Mouse (Mus musculus) heart, embryonic 13.5 days (tissue): ENCODE data around the gene Omd. TPM values are rescaled to one million over a fixed set of nuclear protein-coding genes. Genes with fewer than 3 reads are reported as not detected.
A peak's percentile ranks its signal among the peaks of the same experiment; 100 is the strongest.

Source experiments
- ATAC-seq: fragments of 200-750 bp; cut with Nextera tagmentation; 2 replicates; pipeline ENCODE4 v1.8.0; 2017; ENCODE audit warnings: moderate TSS enrichment; ENCODE audit not compliant: insufficient number of reproducible peaks, low FRiP score, low TSS enrichment; ENCODE audit errors: extremely low read depth
- H3K27ac ChIP-seq: fragments of 300-500 bp; sonication (generic); replicated peaks from 2 replicates; pipeline ENCODE4 v1.5.1; 2015; ENCODE audit warnings: moderate library complexity, mild to moderate bottlenecking, inconsistent platforms
- H3K27me3 ChIP-seq: fragments of 300-500 bp; sonication (generic); replicated peaks from 2 replicates; pipeline ENCODE4 v1.6.1; 2015; ENCODE audit warnings: mild to moderate bottlenecking, inconsistent platforms
- H3K36me3 ChIP-seq: fragments of 300-500 bp; sonication (generic); 2 replicates; pipeline ENCODE4 v1.6.1; 2015; ENCODE audit warnings: mild to moderate bottlenecking, inconsistent platforms
- H3K4me1 ChIP-seq: fragments of 300-500 bp; sonication (generic); 2 replicates; pipeline ENCODE4 v1.6.1; 2015; ENCODE audit warnings: inconsistent platforms
- H3K4me2 ChIP-seq: fragments of 300-500 bp; sonication (generic); 2 replicates; pipeline ENCODE4 v1.6.1; 2015; ENCODE audit warnings: inconsistent platforms, mild to moderate bottlenecking, moderate library complexity
- H3K4me3 ChIP-seq: fragments of 300-500 bp; sonication (generic); 2 replicates; pipeline ENCODE4 v1.5.1; 2015; ENCODE audit warnings: moderate library complexity, mild to moderate bottlenecking, inconsistent platforms
- H3K9ac ChIP-seq: fragments of 300-500 bp; sonication (generic); 2 replicates; pipeline ENCODE4 v1.6.1; 2015; ENCODE audit warnings: inconsistent platforms, mild to moderate bottlenecking, moderate library complexity
- H3K9me3 ChIP-seq: fragments of 300-500 bp; sonication (generic); 2 replicates; pipeline ENCODE4 v1.6.1; 2016; ENCODE audit warnings: inconsistent platforms
- WGBS: fragments of 180-500 bp; shearing (Covaris S2); methylation state at CpG from one replicate; pipeline ENCODE4 v1.1.7; 2015; ENCODE audit warnings: mixed read lengths; 5-methylcytosine and 5-hydroxymethylcytosine counted together
- polyA plus RNA-seq: library from polyadenylated mRNA; unstranded; fragments of >200 nt; fragmentation: Nextera tagmentation; extraction: Ambion mirVana; gene quantifications from 2 replicates; pipeline ENCODE4 v1.2.1, GENCODE M21; 2015

The Omd gene
- polyA plus RNA-seq, 1 experiment from 2014 or later: 0.64 TPM

DNA sequence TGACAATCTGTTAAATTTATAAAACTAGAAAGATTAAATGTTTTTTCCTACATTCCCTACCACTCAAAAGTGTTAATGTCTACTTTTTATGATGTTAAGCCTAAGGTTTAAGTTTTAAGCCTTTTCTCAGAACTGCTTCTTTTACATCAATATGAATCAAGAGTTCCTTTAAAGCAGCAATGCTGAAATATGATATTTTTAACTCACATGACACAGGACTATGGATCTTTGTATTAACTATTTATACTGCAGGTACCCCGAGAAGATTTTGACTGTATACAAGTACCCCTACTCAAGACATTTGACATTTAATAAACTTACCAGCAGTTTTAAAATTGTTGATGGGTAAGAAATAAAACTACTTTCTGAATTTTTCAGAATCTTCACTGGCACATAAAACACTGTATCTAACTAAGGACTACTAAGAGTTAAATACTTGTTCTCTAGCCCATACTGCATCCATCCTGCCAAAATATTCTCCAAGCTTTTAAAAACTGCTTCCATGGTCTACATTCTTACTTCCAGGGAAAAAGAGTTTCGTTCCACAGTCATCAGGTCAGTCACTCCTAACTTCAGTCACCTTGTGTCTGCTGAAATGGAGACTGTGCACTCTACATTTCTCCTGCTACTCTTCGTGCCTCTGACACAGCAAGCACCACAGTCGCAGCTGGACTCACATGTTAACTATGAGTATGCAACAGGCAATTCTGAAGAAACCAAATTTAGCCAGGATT is 26.5 kb downstream of the Omd start:
- Histone ChIP-seq H3K36me3 (no peaks in the 10 kb centered on the region), H3K27ac (peak overlapping the region; percentile 61; the same call in 1 of the 2 replicates), H3K9ac (peak overlapping the region; percentile 58), H3K9me3 (no peaks in the 10 kb centered on the region), H3K27me3 (no peaks in the 10 kb centered on the region), H3K4me3 (peak overlapping the region; percentile 37), H3K4me2 (peak overlapping the region; percentile 51), H3K4me1 (peaks cover 11% of the 10 kb centered on the region)
- no peak for ATAC-seq
- 57% methylated on average over 4 of the region's 4 CpGs for WGBS

DNA sequence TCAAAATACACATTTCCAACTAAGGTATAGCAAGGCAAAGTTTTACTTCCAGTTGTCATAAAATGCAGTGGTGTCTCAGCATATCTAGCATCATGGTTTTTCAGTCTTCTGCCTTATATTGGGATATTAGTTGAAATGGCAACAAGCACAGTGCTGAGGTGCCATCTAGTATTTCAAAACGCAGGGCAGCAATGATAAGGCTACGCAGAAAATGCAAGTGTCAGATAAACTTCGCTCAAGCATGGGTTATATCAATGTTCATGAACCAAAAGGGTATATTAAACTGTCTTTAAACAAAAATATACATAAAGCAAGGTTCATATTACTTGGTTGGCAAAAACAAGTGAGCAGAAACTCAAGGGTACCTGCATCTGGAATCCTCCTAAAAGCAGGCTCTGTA is 34.8 kb downstream of the Omd start:
- 74% methylated on average over 3 of the region's 3 CpGs for WGBS
- no peaks in the 10 kb centered on the region for H3K9me3 ChIP-seq

GRCm38 (mm10) chr13:49618365-49618764 is 36.1 kb downstream of the Omd start:
- Histone ChIP-seq H3K4me3 (no peak overlapping the region), H3K4me2 (no peak overlapping the region), H3K36me3 (peaks cover 9% of the 10 kb centered on the region; the same call in 1 of the 2 replicates), H3K4me1 (peaks cover 4% of the 10 kb centered on the region; the same call in 1 of the 2 replicates), H3K27ac (no peak overlapping the region), H3K9me3 (no peaks in the 10 kb centered on the region), H3K9ac (no peak overlapping the region), H3K27me3 (no peaks in the 10 kb centered on the region)
- no peak for ATAC-seq

More for the DNA sequence above, 34.8 kb downstream of the Omd start:
- Histone ChIP-seq H3K27ac (no peak overlapping the region), H3K4me2 (no peak overlapping the region), H3K9ac (no peak overlapping the region), H3K4me1 (peaks cover 4% of the 10 kb centered on the region; the same call in 1 of the 2 replicates), H3K4me3 (no peak overlapping the region), H3K36me3 (peaks cover 9% of the 10 kb centered on the region; the same call in 1 of the 2 replicates), H3K27me3 (no peaks in the 10 kb centered on the region)
- ATAC-seq: no peak

DNA sequence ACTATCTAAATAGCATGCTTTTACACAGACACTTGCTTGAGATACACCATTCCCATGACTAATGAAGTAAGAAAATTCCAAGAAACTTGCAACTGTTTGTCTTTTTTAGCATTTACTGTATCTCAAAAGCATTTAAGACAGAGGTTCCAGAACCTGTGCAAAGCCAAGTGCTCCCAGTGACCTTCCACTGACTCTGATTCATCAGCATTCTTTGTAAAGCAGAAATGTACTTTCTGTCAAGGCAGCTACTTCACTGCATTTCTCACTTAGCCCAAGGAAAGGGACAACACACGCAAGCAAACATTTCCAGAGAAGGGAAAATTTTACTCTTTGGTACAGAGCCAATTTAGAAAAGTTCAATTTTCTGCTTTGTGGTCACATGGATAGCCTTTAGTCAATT is 41.0 kb downstream of the Omd start:
- Histone ChIP-seq H3K4me1 (peaks cover 4% of the 10 kb centered on the region; the same call in 1 of the 2 replicates), H3K9me3 (no peaks in the 10 kb centered on the region), H3K4me2 (no peak overlapping the region), H3K36me3 (peaks cover 4% of the 10 kb centered on the region; the same call in 1 of the 2 replicates), H3K27me3 (no peaks in the 10 kb centered on the region), H3K27ac (no peak overlapping the region), H3K4me3 (no peak overlapping the region), H3K9ac (no peak overlapping the region)
- WGBS: 61% methylated on average over 1 of the region's 1 CpGs
- no peak for ATAC-seq

DNA sequence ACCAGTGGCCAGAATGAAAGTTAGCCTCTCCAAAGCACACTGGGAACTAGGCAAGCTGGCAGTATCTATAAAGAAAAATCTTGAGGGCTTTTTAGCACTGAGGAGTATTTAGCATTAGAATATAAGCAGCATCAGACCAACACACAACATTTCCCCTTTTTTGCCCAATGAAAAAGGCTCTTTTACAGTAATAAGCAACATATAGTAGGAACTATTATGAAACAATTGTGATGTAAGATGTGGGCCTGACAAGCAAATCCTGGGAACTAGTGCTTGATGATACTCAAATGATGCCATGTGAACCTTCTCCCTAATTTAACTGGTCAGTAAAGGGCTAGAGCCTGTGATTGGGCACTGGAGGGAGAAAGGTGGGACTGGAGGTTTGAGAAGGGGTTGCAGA is 45.9 kb downstream of the Omd start:
- no peak overlapping the region for H3K4me2 ChIP-seq
- no peak overlapping the region for H3K27ac ChIP-seq
- no peaks in the 10 kb centered on the region for H3K4me1 ChIP-seq
- no peaks in the 10 kb centered on the region for H3K36me3 ChIP-seq
- no peak overlapping the region for H3K4me3 ChIP-seq
- no peak overlapping the region for H3K9ac ChIP-seq
- ATAC-seq: no peak
- H3K9me3 ChIP-seq: no peaks in the 10 kb centered on the region
- H3K27me3 ChIP-seq: no peaks in the 10 kb centered on the region

GRCm38 (mm10) chr13:49629076-49629475 is 46.8 kb downstream of the Omd start:
- Histone ChIP-seq H3K4me1 (no peaks in the 10 kb centered on the region), H3K27ac (no peak overlapping the region), H3K4me3 (no peak overlapping the region), H3K36me3 (no peaks in the 10 kb centered on the region), H3K9me3 (no peaks in the 10 kb centered on the region), H3K27me3 (no peaks in the 10 kb centered on the region), H3K4me2 (no peak overlapping the region), H3K9ac (no peak overlapping the region)
- 87% methylated on average over 2 of the region's 2 CpGs for WGBS
- no peak for ATAC-seq

DNA sequence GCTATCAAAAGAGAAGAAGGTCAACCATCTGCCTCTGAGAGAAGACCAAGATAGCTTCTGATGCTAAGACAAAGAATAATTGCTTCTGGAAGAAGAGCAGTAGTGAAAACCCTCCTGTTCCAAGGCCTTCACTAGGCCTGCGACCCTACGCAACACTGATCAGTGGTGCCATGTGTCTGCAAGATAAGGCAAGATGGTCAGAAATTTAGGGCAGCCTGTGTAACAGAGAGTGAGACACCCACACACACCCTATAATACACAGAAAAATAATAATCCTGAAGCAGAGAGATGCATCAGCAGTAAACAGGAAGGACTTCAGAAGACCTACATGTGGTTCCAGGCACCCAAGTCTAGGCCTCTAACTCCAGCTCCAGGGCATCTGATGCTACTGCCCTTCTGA is 57.7 kb downstream of the Omd start:
- H3K36me3 ChIP-seq: peaks cover 20% of the 10 kb centered on the region
- no peak for ATAC-seq

More for the DNA sequence above, 57.7 kb downstream of the Omd start:
- Histone ChIP-seq H3K9ac (no peak overlapping the region), H3K27ac (no peak overlapping the region), H3K9me3 (no peaks in the 10 kb centered on the region), H3K4me2 (no peak overlapping the region), H3K4me3 (no peak overlapping the region), H3K27me3 (no peaks in the 10 kb centered on the region), H3K4me1 (peaks cover 12% of the 10 kb centered on the region)
- WGBS: 82% methylated on average over 2 of the region's 2 CpGs

Other genes starting within 250 kb of the Omd start
- gene Bicd2, start 240.9 kb upstream of the Omd start, polyA plus RNA-seq: 38.7 and 40.6 TPM in 2 replicates
- gene Ippk, start 161.2 kb upstream of the Omd start, polyA plus RNA-seq: 11.5 and 12.5 TPM in 2 replicates
- gene Tes3-ps, start 89.1 kb upstream of the Omd start, polyA plus RNA-seq: 0.72 and 1.1 TPM in 2 replicates
- 2.7 and 3.2 TPM in 2 replicates for gene Ecm2, start 77.7 kb upstream of the Omd start, polyA plus RNA-seq
- gene Aspn, start 38.0 kb upstream of the Omd start, polyA plus RNA-seq: 7.8 and 8.6 TPM in 2 replicates
- 21.3 and 24.9 TPM in 2 replicates for gene Ogn, start 25.6 kb downstream of the Omd start, polyA plus RNA-seq
- 23.0 and 26.9 TPM in 2 replicates for gene Cenpp, start 70.3 kb downstream of the Omd start, polyA plus RNA-seq
- 11.5 and 12.9 TPM in 2 replicates for gene Nol8, start 70.6 kb downstream of the Omd start, polyA plus RNA-seq
- 49.5 and 50.2 TPM in 2 replicates for gene Iars, start 99.6 kb downstream of the Omd start, polyA plus RNA-seq
- gene Gm30302, start 216.5 kb downstream of the Omd start, polyA plus RNA-seq: 0.10 TPM in 1 of 2 replicates, not detected in the other